Mouse (Mus musculus): ENCODE measurements around the gene Creb3.

DNA sequence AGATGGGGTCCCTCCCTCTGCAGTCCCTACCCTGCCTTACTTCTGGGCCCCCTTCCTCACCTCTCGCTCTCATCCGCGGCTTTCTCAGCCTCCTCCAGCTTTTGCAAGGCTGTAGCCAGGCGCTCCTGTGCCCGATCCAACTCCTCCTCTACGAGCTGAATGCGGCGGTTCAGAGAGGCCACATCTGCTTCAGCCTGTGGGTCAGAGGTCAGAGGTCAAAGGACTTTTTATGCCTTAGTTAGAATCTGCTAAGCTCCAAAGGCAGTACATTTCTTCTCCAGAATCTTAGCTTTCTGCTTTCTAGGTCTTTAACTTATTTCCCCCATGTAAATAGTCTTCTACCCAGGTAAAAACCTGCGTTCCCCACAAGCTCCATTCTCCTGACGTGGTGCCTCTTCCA, 42.6 kb upstream of the Creb3 start:
- TF ChIP-seq POLR2A (IDR thresholded peaks at IDR 0.05; ENCODE audit: insufficient read depth, low read length) (no peak), CTCF (IDR thresholded peaks at IDR 0.05; ENCODE audit: low read depth, low read length) (no peak)

Data from ES-Bruce4 (cell line).